Mouse (Mus musculus) neural tube, embryonic 13.5 days (tissue): Measurements from ENCODE around the gene Kcnmb4. TPM values are rescaled to one million over a fixed set of nuclear protein-coding genes. Genes with fewer than 3 reads are reported as not detected.

Experiments
- ATAC-seq: fragments of 200-750 bp; cut with Nextera tagmentation; 2 replicates; pipeline ENCODE4 v1.8.0; 2017; ENCODE audit warnings: low read depth, mild to moderate bottlenecking, moderate TSS enrichment, moderate library complexity
- H3K27ac ChIP-seq: fragments of 300-500 bp; sonication (generic); replicated peaks from 2 replicates; pipeline ENCODE4 v1.5.1; 2015; ENCODE audit warnings: moderate library complexity, mild to moderate bottlenecking, inconsistent platforms
- H3K27me3 ChIP-seq: fragments of 300-500 bp; sonication (generic); 2 replicates; pipeline ENCODE4 v1.6.1; 2015; ENCODE audit warnings: mild to moderate bottlenecking, inconsistent platforms
- H3K36me3 ChIP-seq: fragments of 300-500 bp; sonication (generic); 2 replicates; pipeline ENCODE4 v1.6.1; 2015; ENCODE audit warnings: mild to moderate bottlenecking, inconsistent platforms
- H3K4me1 ChIP-seq: fragments of 300-500 bp; sonication (generic); replicated peaks from 2 replicates; pipeline ENCODE4 v1.6.1; 2015; ENCODE audit warnings: inconsistent platforms
- H3K4me2 ChIP-seq: fragments of 300-500 bp; sonication (generic); 2 replicates; pipeline ENCODE4 v1.6.1; 2015; ENCODE audit warnings: inconsistent platforms, mild to moderate bottlenecking, moderate library complexity
- H3K4me3 ChIP-seq: fragments of 300-500 bp; sonication (generic); 2 replicates; pipeline ENCODE4 v1.5.1; 2015; ENCODE audit warnings: mild to moderate bottlenecking, inconsistent platforms
- H3K9ac ChIP-seq: fragments of 300-500 bp; sonication (generic); 2 replicates; pipeline ENCODE4 v1.6.1; 2015; ENCODE audit warnings: moderate library complexity, mild to moderate bottlenecking, inconsistent platforms
- H3K9me3 ChIP-seq: fragments of 300-500 bp; sonication (generic); 2 replicates; pipeline ENCODE4 v1.6.1; 2016; ENCODE audit warnings: inconsistent platforms
- WGBS: fragments of 180-500 bp; shearing (Covaris S2); methylation state at CpG from one replicate; pipeline ENCODE4 v1.1.7; 2015; 5-methylcytosine and 5-hydroxymethylcytosine counted together
- polyA plus RNA-seq: library from polyadenylated mRNA; unstranded; fragments of >200 nt; fragmentation: Nextera tagmentation; extraction: Ambion mirVana; gene quantifications from 2 replicates; pipeline ENCODE4 v1.2.1, GENCODE M21; 2015

Kcnmb4 gene
- 38.5 and 44.2 TPM in 2 replicates for polyA plus RNA-seq

GRCm38 (mm10) chr10:116473759-116474549 lies at the start of gene Kcnmb4:
Gene Kcnmb4, minus strand, starts transcription at chr10:116473878.
- Histone ChIP-seq H3K4me3 (peak within 1 kb of the TSS; percentile 78), H3K9ac (peak within 1 kb of the TSS; percentile 88), H3K36me3 (0 out of 2 replicates have a peak, but pooled peaks cover 3% of the 10 kb centered on the region), H3K4me1 (peaks cover 46% of the 10 kb centered on the region), H3K4me2 (peak within 1 kb of the TSS; percentile 88), H3K27me3 (no peaks in the 10 kb centered on the region), H3K9me3 (no peaks in the 10 kb centered on the region), H3K27ac (peak within 1 kb of the TSS; percentile 92)
- ATAC-seq = peak; percentile 86
- WGBS = under 1% methylated on average over 73 of the region's 92 CpGs

- no peak overlapping the region for H3K9ac ChIP-seq
- no peaks in the 10 kb centered on the region for H3K36me3 ChIP-seq
- peaks cover 14% of the 10 kb centered on the region for H3K4me1 ChIP-seq
- no peaks in the 10 kb centered on the region for H3K27me3 ChIP-seq
- WGBS = 90% methylated on average over 1 of the region's 1 CpGs
- no peak for ATAC-seq
- no peaks in the 10 kb centered on the region for H3K9me3 ChIP-seq
- no peak overlapping the region for H3K4me2 ChIP-seq
- no peak overlapping the region for H3K4me3 ChIP-seq
- H3K27ac ChIP-seq = no peak overlapping the region
Observed at GRCm38 (mm10) chr10:116519588-116519987, 45.9 kb upstream of the Kcnmb4 start.

- Histone ChIP-seq H3K27ac (no peak overlapping the region), H3K36me3 (no peaks in the 10 kb centered on the region), H3K9me3 (no peaks in the 10 kb centered on the region), H3K9ac (no peak overlapping the region), H3K4me1 (peaks cover 31% of the 10 kb centered on the region), H3K4me3 (no peak overlapping the region), H3K27me3 (no peaks in the 10 kb centered on the region), H3K4me2 (no peak overlapping the region)
- 94% methylated on average over 6 of the region's 6 CpGs for WGBS
- ATAC-seq = no peak
Observed at GRCm38 (mm10) chr10:116515590-116515989, 41.9 kb upstream of the Kcnmb4 start.

GRCm38 (mm10) chr10:116515158-116515557 lies 41.5 kb upstream of the Kcnmb4 start:
- Histone ChIP-seq H3K27me3 (no peaks in the 10 kb centered on the region), H3K36me3 (no peaks in the 10 kb centered on the region), H3K9me3 (no peaks in the 10 kb centered on the region), H3K9ac (no peak overlapping the region), H3K4me3 (no peak overlapping the region), H3K4me1 (peaks cover 31% of the 10 kb centered on the region), H3K4me2 (no peak overlapping the region), H3K27ac (no peak overlapping the region)
- no peak for ATAC-seq
- WGBS = 96% methylated on average over 4 of the region's 4 CpGs

- Histone ChIP-seq H3K9me3 (no peaks in the 10 kb centered on the region), H3K27ac (no peak overlapping the region), H3K4me3 (no peak overlapping the region), H3K4me1 (peaks cover 20% of the 10 kb centered on the region), H3K27me3 (no peaks in the 10 kb centered on the region), H3K4me2 (no peak overlapping the region), H3K9ac (no peak overlapping the region), H3K36me3 (no peaks in the 10 kb centered on the region)
- WGBS = 45% methylated on average over 7 of the region's 7 CpGs
- no peak for ATAC-seq
Observed at GRCm38 (mm10) chr10:116513254-116513635, 39.6 kb upstream of the Kcnmb4 start.

GRCm38 (mm10) chr10:116512521-116513253 lies 39.0 kb upstream of the Kcnmb4 start:
- WGBS = 76% methylated on average over 11 of the region's 11 CpGs
- peaks cover 16% of the 10 kb centered on the region for H3K4me1 ChIP-seq

GRCm38 (mm10) chr10:116505303-116506014 lies 31.8 kb upstream of the Kcnmb4 start:
- no peak overlapping the region for H3K27ac ChIP-seq
- no peaks in the 10 kb centered on the region for H3K9me3 ChIP-seq
- H3K4me2 ChIP-seq = no peak overlapping the region
- no peak overlapping the region for H3K9ac ChIP-seq
- no peak overlapping the region for H3K4me3 ChIP-seq
- H3K4me1 ChIP-seq = peaks cover 5% of the 10 kb centered on the region
- H3K27me3 ChIP-seq = no peaks in the 10 kb centered on the region
- WGBS = 85% methylated on average over 7 of the region's 7 CpGs
- peaks cover 4% of the 10 kb centered on the region; the same call in 1 of the 2 replicates for H3K36me3 ChIP-seq
- no peak for ATAC-seq

More at GRCm38 (mm10) chr10:116512521-116513253, 39.0 kb upstream of the Kcnmb4 start:
- Histone ChIP-seq H3K9me3 (no peaks in the 10 kb centered on the region), H3K4me2 (no peak overlapping the region), H3K4me3 (no peak overlapping the region), H3K27ac (no peak overlapping the region), H3K36me3 (no peaks in the 10 kb centered on the region), H3K27me3 (no peaks in the 10 kb centered on the region), H3K9ac (no peak overlapping the region)
- no peak for ATAC-seq

GRCm38 (mm10) chr10:116492768-116493167 lies 19.1 kb upstream of the Kcnmb4 start:
- Histone ChIP-seq H3K36me3 (peaks cover 48% of the 10 kb centered on the region), H3K9ac (no peak overlapping the region), H3K4me2 (no peak overlapping the region), H3K9me3 (no peaks in the 10 kb centered on the region), H3K4me3 (no peak overlapping the region), H3K27me3 (no peaks in the 10 kb centered on the region), H3K27ac (no peak overlapping the region), H3K4me1 (no peaks in the 10 kb centered on the region)
- ATAC-seq = no peak
- 90% methylated on average over 3 of the region's 3 CpGs for WGBS

GRCm38 (mm10) chr10:116486895-116487747 lies 13.4 kb upstream of the Kcnmb4 start:
- Histone ChIP-seq H3K4me2 (no peak overlapping the region), H3K4me3 (no peak overlapping the region), H3K27me3 (no peaks in the 10 kb centered on the region), H3K9ac (no peak overlapping the region), H3K27ac (no peak overlapping the region), H3K9me3 (no peaks in the 10 kb centered on the region), H3K4me1 (no peaks in the 10 kb centered on the region), H3K36me3 (peaks cover 45% of the 10 kb centered on the region)
- no peak for ATAC-seq
- 88% methylated on average over 10 of the region's 10 CpGs for WGBS

GRCm38 (mm10) chr10:116481917-116482316 lies 8.2 kb upstream of the Kcnmb4 start:
- no peaks in the 10 kb centered on the region for H3K27me3 ChIP-seq
- no peak overlapping the region for H3K9ac ChIP-seq
- H3K4me2 ChIP-seq = no peak overlapping the region
- H3K36me3 ChIP-seq = peaks cover 43% of the 10 kb centered on the region
- 93% methylated on average over 12 of the region's 12 CpGs for WGBS
- no peak for ATAC-seq
- H3K9me3 ChIP-seq = no peaks in the 10 kb centered on the region
- H3K4me1 ChIP-seq = no peaks in the 10 kb centered on the region
- H3K4me3 ChIP-seq = no peak overlapping the region
- H3K27ac ChIP-seq = no peak overlapping the region

- no peak overlapping the region for H3K4me3 ChIP-seq
- H3K27ac ChIP-seq = no peak overlapping the region
- H3K4me2 ChIP-seq = no peak overlapping the region
- peaks cover 42% of the 10 kb centered on the region for H3K36me3 ChIP-seq
- no peak for ATAC-seq
- H3K27me3 ChIP-seq = no peaks in the 10 kb centered on the region
- 0 out of 2 replicates have a peak, but pooled peaks cover under 1% of the 10 kb centered on the region for H3K4me1 ChIP-seq
- 89% methylated on average over 5 of the region's 5 CpGs for WGBS
- no peaks in the 10 kb centered on the region for H3K9me3 ChIP-seq
- H3K9ac ChIP-seq = no peak overlapping the region
Observed at GRCm38 (mm10) chr10:116480988-116481387, 7.3 kb upstream of the Kcnmb4 start.
